In genomic region chr9:48276831-48277230, GRCm38 (mm10) we compare ENCODE assay signal across 23 mouse cellular contexts.
DNase-seq lines count a peak whose midpoint lies in the region; TF ChIP-seq lines count a peak whose summit lies in the region.
"Had no signal": no experiment of that assay in that cellular context is flagged by ENCODE, and none has a peak within 500 bp of the region (broad histone marks: within the 10 kb centered on the region; RNA-seq: fewer than 3 reads in every experiment).

No protein-coding gene starts in this region.

- H3K27me3 ChIP-seq in testis, adult 2 months (ENCODE audit: control insufficient read depth, insufficient read depth, low read length) = no peaks in the 10 kb centered on the region
- H3K27me3 ChIP-seq: CH12.LX; embryonic facial prominence, embryonic 12.5 days; hindbrain, embryonic 13.5 days; limb, embryonic 13.5 days had no signal

- no peak overlapping the region for H3K27ac ChIP-seq in testis, adult 2 months (ENCODE audit: control insufficient read depth, insufficient read depth, low read depth, low read length)
- H3K27ac ChIP-seq: embryonic facial prominence, embryonic 12.5 days; gastrocnemius, adult 2 months; hindbrain, embryonic 13.5 days; limb, embryonic 13.5 days; liver, embryonic 12.5 days had no signal

- no peak for TF ChIP-seq POLR2A in testis, adult 2 months (IDR thresholded peaks at IDR 0.05; ENCODE audit: control insufficient read depth, low read depth, low read length)

- H3K4me3 ChIP-seq in testis, adult 2 months (ENCODE audit: control insufficient read depth, low read depth, low read length) = peak overlapping the region; percentile 32
- H3K4me3 ChIP-seq: embryonic facial prominence, embryonic 12.5 days; gastrocnemius, adult 2 months; hindbrain, embryonic 13.5 days; limb, embryonic 13.5 days; liver, embryonic 12.5 days had no signal

- peak; percentile 30 to 38 for DNase-seq in cerebellum, postnatal 14 days
- DNase-seq in cerebellum, postnatal 4 days (ENCODE audit: low spot score in 2 of 2) = no peak
- peak; percentile 10 to 19 for DNase-seq in layer of hippocampus, postnatal 10 days (ENCODE audit: low spot score in 2 of 2)
- no peak for DNase-seq in layer of hippocampus, postnatal 36 days
- DNase-seq in testis, postnatal 10 days (ENCODE audit: low spot score) = no peak
- DNase-seq in ovary, postnatal 10 days (ENCODE audit: low spot score) = no peak
- DNase-seq: adrenal gland, adult 8-10 months; B cell, adult 2 months; gastrocnemius, adult 2 months; heart, postnatal 36 days; kidney, adult 18-20 months; kidney, postnatal 4 days; lung, adult 18-20 months; lung, postnatal 4 days; midbrain, embryonic 14.5 days; thymus, adult 18-20 months; thymus, postnatal 36 days had no signal

- no peaks in the 10 kb centered on the region for H3K36me3 ChIP-seq in testis, adult 2 months (ENCODE audit: control insufficient read depth, insufficient read depth, low read length)
- H3K36me3 ChIP-seq: embryonic facial prominence, embryonic 12.5 days; hindbrain, embryonic 13.5 days; limb, embryonic 13.5 days; liver, embryonic 12.5 days had no signal

- H3K4me1 ChIP-seq in testis, adult 2 months (ENCODE audit: control insufficient read depth, insufficient read depth, low read length) = peaks cover 4% of the 10 kb centered on the region
- H3K4me1 ChIP-seq: embryonic facial prominence, embryonic 12.5 days; hindbrain, embryonic 13.5 days; liver, embryonic 12.5 days had no signal

- no peak for TF ChIP-seq CTCF in testis, adult 2 months (IDR thresholded peaks at IDR 0.05; ENCODE audit: control insufficient read depth, insufficient read depth, insufficient replicate concordance, low read depth, low read length)

Comparison
In these comparisons a context has a peak if more than half of its experiments do, and no peak if none do; other contexts are left out.
1. DNase-seq: peak in cerebellum, postnatal 14 days (2 of 2) and layer of hippocampus, postnatal 10 days (2 of 2); none in cerebellum, postnatal 4 days (0 of 2), layer of hippocampus, postnatal 36 days (0 of 2), testis, postnatal 10 days (single experiment) and ovary, postnatal 10 days (single experiment).